Mouse (Mus musculus) embryonic facial prominence, embryonic 13.5 days (tissue): Measurements from ENCODE around the gene Slc25a11. TPM values are rescaled to one million over a fixed set of nuclear protein-coding genes. Genes with fewer than 3 reads are reported as not detected.
A peak's percentile ranks its signal among the peaks of the same experiment; 100 is the strongest.

ENCODE experiments used
- ATAC-seq: fragments of 200-750 bp; cut with Nextera tagmentation; 2 replicates; pipeline ENCODE4 v1.8.0; 2017; ENCODE audit warnings: low read depth; ENCODE audit not compliant: insufficient number of reproducible peaks, insufficient read depth, low FRiP score, low TSS enrichment
- H3K27ac ChIP-seq: fragments of 300-500 bp; sonication (generic); 2 replicates; pipeline ENCODE4 v1.5.1; 2015; ENCODE audit warnings: moderate library complexity, mild to moderate bottlenecking, inconsistent platforms
- H3K27me3 ChIP-seq: fragments of 300-500 bp; sonication (generic); 2 replicates; pipeline ENCODE4 v1.6.1; 2015; ENCODE audit warnings: mild to moderate bottlenecking, inconsistent platforms
- H3K36me3 ChIP-seq: fragments of 300-500 bp; sonication (generic); 2 replicates; pipeline ENCODE4 v1.6.1; 2015; ENCODE audit warnings: mild to moderate bottlenecking, inconsistent platforms
- H3K4me1 ChIP-seq: fragments of 300-500 bp; sonication (generic); 2 replicates; pipeline ENCODE4 v1.6.1; 2015; ENCODE audit warnings: inconsistent platforms
- H3K4me2 ChIP-seq: fragments of 300-500 bp; sonication (generic); 2 replicates; pipeline ENCODE4 v1.6.1; 2015; ENCODE audit warnings: moderate library complexity, mild to moderate bottlenecking, inconsistent platforms
- H3K4me3 ChIP-seq: fragments of 300-500 bp; sonication (generic); 2 replicates; pipeline ENCODE4 v1.5.1; 2015; ENCODE audit warnings: mild to moderate bottlenecking, inconsistent platforms
- H3K9ac ChIP-seq: fragments of 300-500 bp; sonication (generic); 2 replicates; pipeline ENCODE4 v1.6.1; 2015; ENCODE audit warnings: mild to moderate bottlenecking, inconsistent platforms
- H3K9me3 ChIP-seq: fragments of 300-500 bp; sonication (generic); 2 replicates; pipeline ENCODE4 v1.6.1; 2016; ENCODE audit warnings: inconsistent platforms
- WGBS: fragments of 180-500 bp; shearing (Covaris S2); methylation state at CpG from one replicate; pipeline ENCODE4 v1.1.7; 2015; ENCODE audit warnings: mixed read lengths; 5-methylcytosine and 5-hydroxymethylcytosine counted together
- polyA plus RNA-seq: library from polyadenylated mRNA; unstranded; fragments of >200 nt; fragmentation: Nextera tagmentation; extraction: Ambion mirVana; gene quantifications from 2 replicates; pipeline ENCODE4 v1.2.1, GENCODE M21; 2015

The Slc25a11 gene
- polyA plus RNA-seq, 1 experiment from 2014 or later: 170 TPM

DNA sequence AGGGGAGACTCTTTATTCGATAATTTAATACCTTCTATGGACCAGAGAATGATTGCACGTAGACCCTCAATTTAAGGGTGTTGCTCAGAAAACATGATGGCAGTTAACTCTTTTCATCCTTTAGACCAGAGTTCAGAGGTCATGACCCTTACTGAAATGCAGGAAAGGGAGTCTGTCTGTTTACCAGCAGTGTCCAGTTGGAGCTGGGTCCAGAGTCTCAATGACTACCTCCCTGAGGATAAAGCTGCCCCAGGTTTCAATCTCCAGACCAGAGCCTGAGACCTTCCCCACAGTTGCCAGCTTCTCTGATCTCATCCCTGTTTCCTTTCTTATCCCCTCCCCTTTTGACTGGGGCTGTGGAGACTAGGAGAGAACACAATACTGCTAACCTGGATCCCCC is 31.3 kb upstream of the Slc25a11 start:
- no peak for ATAC-seq
- no peaks in the 10 kb centered on the region for H3K27me3 ChIP-seq
- WGBS: 47% methylated on average over 2 of the region's 2 CpGs

DNA sequence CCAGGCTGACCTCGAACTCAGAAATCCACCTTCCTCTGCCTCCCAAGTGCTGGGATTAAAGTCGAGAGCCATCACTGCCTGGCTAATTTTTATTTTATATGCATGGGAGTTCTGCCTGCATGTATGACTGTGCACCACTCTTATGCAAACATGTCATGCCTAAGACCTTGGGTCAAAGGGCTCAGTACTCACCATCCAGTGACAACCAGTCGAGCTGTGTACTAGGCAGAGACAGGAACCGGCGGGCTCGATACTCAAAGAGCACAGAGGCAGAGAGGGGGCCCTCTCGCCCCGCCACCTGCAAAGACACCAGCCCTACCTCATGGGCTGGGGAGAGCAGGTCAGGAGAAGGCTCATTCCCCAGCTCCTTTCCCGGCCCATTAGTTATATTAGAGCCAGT is 30.8 kb upstream of the Slc25a11 start:
- WGBS: 75% methylated on average over 9 of the region's 9 CpGs
- H3K9me3 ChIP-seq: no peaks in the 10 kb centered on the region
- H3K27me3 ChIP-seq: no peaks in the 10 kb centered on the region
- peaks cover 71% of the 10 kb centered on the region for H3K36me3 ChIP-seq
- H3K9ac ChIP-seq: no peak overlapping the region
- no peak for ATAC-seq
- H3K27ac ChIP-seq: no peak overlapping the region
- H3K4me1 ChIP-seq: peaks cover 6% of the 10 kb centered on the region
- H3K4me3 ChIP-seq: no peak overlapping the region
- H3K4me2 ChIP-seq: no peak overlapping the region

More for the DNA sequence above, 31.3 kb upstream of the Slc25a11 start:
- Histone ChIP-seq H3K4me2 (no peak overlapping the region), H3K27ac (no peak overlapping the region), H3K4me1 (peaks cover 6% of the 10 kb centered on the region), H3K9me3 (no peaks in the 10 kb centered on the region), H3K9ac (no peak overlapping the region), H3K36me3 (peaks cover 74% of the 10 kb centered on the region), H3K4me3 (no peak overlapping the region)

DNA sequence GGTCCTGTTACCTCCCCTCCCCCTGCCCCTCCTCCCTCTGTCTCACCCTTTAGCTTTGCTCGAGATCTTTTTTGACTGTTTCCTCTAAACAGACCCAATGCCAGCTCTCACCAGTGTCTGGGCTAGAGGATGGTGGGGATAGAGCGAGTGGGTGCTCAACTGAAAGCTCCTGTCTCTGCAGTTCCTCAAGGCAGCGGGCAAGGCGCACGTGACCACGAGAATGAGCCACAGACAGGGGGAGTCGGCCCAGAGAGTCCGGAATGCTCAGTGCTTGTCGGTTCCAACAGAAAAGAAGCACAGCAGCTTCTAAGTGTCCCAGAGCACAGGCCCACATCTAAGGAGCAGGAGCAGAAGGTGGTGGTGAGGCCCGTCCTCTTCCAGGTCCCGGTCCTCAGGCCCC is 27.2 kb upstream of the Slc25a11 start:
- Histone ChIP-seq H3K4me1 (peaks cover 18% of the 10 kb centered on the region), H3K9ac (no peak overlapping the region), H3K9me3 (no peaks in the 10 kb centered on the region), H3K27me3 (no peaks in the 10 kb centered on the region), H3K36me3 (peaks cover 62% of the 10 kb centered on the region), H3K4me3 (no peak overlapping the region), H3K4me2 (no peak overlapping the region), H3K27ac (no peak overlapping the region)
- ATAC-seq: no peak
- 66% methylated on average over 11 of the region's 11 CpGs for WGBS

DNA sequence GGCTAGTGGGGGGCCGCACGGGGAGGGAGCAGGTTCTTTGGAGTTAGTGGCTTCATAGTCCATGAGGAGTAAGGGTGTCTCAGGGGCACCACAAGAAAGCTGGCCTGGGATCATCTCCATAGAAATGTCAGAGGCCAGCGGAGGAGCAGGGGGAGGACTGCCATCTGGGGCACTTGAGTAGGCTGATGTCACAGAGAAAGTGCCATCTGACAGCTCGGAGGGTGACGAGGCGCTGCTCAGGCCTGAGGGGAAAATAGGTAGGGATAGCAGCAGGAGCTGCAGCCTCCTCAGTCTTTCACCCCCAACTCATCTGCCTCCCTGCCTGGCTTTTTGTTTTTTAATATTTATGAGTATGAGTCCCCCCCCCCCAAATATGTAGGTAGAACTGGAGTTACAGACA is 26.7 kb upstream of the Slc25a11 start:
- Histone ChIP-seq H3K9ac (no peak overlapping the region), H3K4me2 (no peak overlapping the region), H3K36me3 (peaks cover 58% of the 10 kb centered on the region), H3K27ac (no peak overlapping the region), H3K4me3 (no peak overlapping the region), H3K4me1 (peaks cover 18% of the 10 kb centered on the region), H3K9me3 (no peaks in the 10 kb centered on the region), H3K27me3 (no peaks in the 10 kb centered on the region)
- no peak for ATAC-seq
- WGBS: 74% methylated on average over 6 of the region's 6 CpGs

DNA sequence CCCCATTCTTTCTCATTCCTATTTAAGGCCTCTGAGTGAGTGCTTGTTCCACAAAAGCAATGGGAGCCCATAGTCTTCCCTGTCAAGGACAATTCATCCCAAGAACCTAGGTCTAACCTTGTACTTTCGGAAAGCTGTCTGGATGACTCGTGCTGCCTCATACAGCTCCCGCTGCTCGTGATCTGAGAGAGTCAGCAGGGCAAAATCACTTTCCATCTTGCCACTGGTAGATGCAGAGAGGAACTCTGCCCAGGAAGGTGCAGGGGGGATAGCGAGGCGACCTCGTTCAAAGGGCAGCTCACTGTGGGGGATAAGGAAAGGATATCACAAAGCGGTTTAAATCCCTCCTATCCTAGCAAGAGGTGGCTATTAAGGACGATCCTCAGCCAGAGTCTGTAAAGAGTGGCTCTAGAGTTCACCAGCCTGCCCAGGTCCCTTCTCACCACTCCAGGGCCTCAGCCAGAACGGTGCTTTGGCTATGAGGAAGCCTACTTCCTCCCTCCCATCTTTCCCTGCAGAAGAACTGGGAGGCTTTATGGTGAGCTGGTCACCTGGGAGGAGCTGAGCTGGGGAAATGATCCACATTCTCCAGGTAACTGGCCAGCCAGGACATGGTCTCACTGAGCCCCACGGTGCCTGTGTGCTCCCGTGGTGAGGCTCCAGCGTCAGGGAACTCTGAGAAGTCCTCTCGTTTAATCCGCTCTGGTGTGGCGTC is 24.2 kb upstream of the Slc25a11 start:
- 0 out of 2 replicates have a peak overlapping the region, but pooled peaks have one; percentile 98 for H3K27ac ChIP-seq
- H3K36me3 ChIP-seq: peaks cover 45% of the 10 kb centered on the region
- H3K9ac ChIP-seq: peak overlapping the region; percentile 82
- peaks cover 31% of the 10 kb centered on the region for H3K4me1 ChIP-seq
- no peak for ATAC-seq
- H3K4me2 ChIP-seq: peak overlapping the region; percentile 82; the same call in 1 of the 2 replicates
- WGBS: 87% methylated on average over 16 of the region's 16 CpGs
- no peaks in the 10 kb centered on the region for H3K27me3 ChIP-seq
- 0 out of 2 replicates have a peak overlapping the region, but pooled peaks have one; percentile 69 for H3K4me3 ChIP-seq
- no peaks in the 10 kb centered on the region for H3K9me3 ChIP-seq

DNA sequence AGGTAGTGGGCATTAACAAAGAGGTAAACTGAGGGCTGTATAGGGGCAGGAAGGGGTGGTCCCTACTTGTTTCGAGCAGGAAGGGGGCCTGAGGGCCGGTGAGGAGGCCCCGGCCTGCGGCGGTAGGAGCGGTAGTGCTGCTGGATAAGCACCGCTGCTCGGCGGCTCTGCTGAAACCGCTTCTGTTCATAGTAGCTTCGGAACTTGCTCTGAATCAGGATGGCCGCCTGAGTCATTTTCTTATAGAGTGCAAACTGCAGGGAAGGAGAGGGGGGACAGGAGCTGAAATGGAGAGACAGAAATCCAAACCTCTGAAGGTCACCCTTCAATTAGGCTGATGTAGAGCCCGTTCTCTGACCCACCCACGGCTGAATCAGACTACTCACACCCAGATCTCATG is 23.2 kb upstream of the Slc25a11 start:
- peak overlapping the region; percentile 82 for H3K4me2 ChIP-seq
- H3K9ac ChIP-seq: peak overlapping the region; percentile 82
- peak overlapping the region; percentile 98 for H3K27ac ChIP-seq
- no peak for ATAC-seq
- WGBS: 40% methylated on average over 14 of the region's 14 CpGs
- H3K36me3 ChIP-seq: peaks cover 45% of the 10 kb centered on the region
- peak overlapping the region; percentile 69 for H3K4me3 ChIP-seq
- H3K4me1 ChIP-seq: peaks cover 31% of the 10 kb centered on the region
- no peaks in the 10 kb centered on the region for H3K27me3 ChIP-seq
- H3K9me3 ChIP-seq: no peaks in the 10 kb centered on the region

DNA sequence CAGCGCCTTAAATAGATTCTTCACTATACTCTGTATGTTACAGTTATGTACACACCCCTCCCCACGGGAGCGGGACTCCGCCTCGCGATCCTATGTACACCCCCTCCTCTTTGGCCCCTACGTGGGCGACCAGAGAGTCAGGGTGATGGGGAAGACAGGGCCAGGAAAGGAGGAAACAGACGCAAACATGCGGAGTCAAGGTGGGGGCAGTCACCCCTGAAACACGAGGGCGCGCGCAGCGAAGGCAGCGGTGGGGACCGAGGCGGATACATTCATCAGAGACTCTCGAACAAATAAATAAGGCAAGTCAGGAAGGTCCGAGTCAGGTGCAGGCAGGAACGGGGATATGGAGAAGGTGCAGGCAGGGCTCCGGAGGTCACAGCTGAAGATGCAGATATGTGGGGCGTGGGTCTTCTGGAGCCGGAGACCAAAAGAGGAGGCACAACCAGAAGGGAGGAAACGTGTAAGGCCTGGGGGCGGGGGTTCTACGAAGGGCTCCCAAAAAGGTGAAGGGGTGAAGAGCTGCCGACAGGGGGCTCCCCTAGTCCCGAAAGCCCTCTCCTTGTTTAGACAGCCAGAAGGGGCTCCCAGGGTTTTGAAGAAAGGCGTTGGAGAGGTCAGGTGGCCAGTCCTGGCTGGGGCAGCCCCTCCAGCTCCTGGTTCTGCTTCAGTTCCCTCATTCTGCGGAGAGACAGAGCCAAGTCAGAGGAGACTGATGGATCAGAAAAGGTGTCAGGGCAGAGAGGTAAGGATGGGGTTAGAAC is 22.5 kb upstream of the Slc25a11 start:
- peak overlapping the region; percentile 98 for H3K27ac ChIP-seq
- under 1% methylated on average over 31 of the region's 31 CpGs for WGBS
- ATAC-seq: no peak
- H3K4me2 ChIP-seq: peak overlapping the region; percentile 82
- H3K4me3 ChIP-seq: peak overlapping the region; percentile 69
- peaks cover 31% of the 10 kb centered on the region for H3K4me1 ChIP-seq
- no peaks in the 10 kb centered on the region for H3K27me3 ChIP-seq
- H3K9ac ChIP-seq: peak overlapping the region; percentile 82
- H3K9me3 ChIP-seq: no peaks in the 10 kb centered on the region
- peaks cover 46% of the 10 kb centered on the region for H3K36me3 ChIP-seq

DNA sequence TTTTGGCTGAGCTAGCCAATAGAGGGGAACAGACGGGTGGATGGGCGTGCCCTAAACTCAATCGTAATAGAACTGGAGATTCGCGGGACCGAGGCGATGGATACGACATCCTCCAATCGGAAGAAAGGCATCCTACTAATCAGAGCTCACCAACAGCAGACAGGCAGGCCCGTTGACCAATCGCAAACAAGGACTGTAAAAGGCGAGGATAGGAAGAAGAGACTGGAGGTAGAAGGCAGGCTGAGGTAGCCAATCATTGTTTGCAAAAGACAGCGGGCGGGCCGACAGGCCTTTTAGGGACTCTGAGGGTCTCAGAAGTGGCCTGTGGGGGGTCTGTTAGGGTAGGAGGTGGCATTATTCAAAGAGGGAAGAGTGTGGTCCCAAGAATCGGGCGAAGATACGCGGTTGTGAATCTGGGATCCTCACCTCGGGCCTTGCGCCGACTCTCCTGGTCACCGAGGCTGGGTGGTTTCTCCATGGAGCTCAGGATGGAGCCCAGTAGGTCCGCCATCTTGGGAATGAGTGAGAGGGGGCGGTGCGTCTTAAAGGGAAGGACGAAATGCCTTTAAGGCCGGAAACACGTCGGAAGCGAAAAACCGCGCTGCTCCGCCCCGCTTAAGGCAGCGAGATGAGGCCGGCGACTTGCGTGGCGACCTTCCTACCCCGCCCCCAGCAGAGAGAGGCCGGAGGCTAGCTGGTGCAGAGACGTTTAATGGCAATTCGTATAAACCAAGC is 21.7 kb upstream of the Slc25a11 start, which contains the start of gene Spag7:
Gene Spag7 (minus strand): TSS at position 646 of the 735 bp plus-strand sequence.
- peaks cover 46% of the 10 kb centered on the region for H3K36me3 ChIP-seq
- peak within 1 kb of the TSS; percentile 82 for H3K9ac ChIP-seq
- peak within 1 kb of the TSS; percentile 98 for H3K27ac ChIP-seq
- under 1% methylated on average over 44 of the region's 44 CpGs for WGBS
- ATAC-seq: peak; percentile 95
- H3K4me2 ChIP-seq: peak within 1 kb of the TSS; percentile 82
- H3K4me1 ChIP-seq: peaks cover 31% of the 10 kb centered on the region
- no peaks in the 10 kb centered on the region for H3K27me3 ChIP-seq
- peak within 1 kb of the TSS; percentile 69 for H3K4me3 ChIP-seq
- H3K9me3 ChIP-seq: no peaks in the 10 kb centered on the region

DNA sequence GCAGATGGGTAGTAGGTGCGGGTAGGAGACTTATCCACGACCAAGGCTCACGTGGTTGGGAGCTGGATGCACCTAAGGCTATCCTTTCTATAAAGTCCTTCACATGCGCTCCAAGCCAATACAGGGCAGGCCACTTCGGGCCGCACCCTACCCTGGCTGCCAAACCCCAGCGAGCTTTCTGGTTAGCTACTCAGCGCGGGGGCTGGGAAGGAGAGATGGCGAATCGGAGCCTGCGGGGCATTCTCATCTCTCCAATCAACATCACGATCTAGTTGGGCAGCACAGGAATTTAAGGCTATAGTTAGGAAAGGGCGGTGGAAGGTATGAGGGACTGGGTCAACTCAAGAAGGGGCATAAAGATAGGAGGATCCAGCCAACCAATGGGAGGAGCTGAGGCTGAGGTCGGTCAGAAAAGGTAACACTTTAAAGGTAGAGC is 21.1 kb upstream of the Slc25a11 start:
- Histone ChIP-seq H3K4me2 (peak overlapping the region; percentile 82), H3K9ac (peak overlapping the region; percentile 63), H3K27me3 (no peaks in the 10 kb centered on the region), H3K27ac (peak overlapping the region; percentile 98), H3K4me3 (peak overlapping the region; percentile 69), H3K9me3 (no peaks in the 10 kb centered on the region), H3K4me1 (peaks cover 31% of the 10 kb centered on the region), H3K36me3 (peaks cover 47% of the 10 kb centered on the region)
- WGBS: under 1% methylated on average over 15 of the region's 15 CpGs
- ATAC-seq: peak; percentile 40; the same call in 1 of the 2 replicates

DNA sequence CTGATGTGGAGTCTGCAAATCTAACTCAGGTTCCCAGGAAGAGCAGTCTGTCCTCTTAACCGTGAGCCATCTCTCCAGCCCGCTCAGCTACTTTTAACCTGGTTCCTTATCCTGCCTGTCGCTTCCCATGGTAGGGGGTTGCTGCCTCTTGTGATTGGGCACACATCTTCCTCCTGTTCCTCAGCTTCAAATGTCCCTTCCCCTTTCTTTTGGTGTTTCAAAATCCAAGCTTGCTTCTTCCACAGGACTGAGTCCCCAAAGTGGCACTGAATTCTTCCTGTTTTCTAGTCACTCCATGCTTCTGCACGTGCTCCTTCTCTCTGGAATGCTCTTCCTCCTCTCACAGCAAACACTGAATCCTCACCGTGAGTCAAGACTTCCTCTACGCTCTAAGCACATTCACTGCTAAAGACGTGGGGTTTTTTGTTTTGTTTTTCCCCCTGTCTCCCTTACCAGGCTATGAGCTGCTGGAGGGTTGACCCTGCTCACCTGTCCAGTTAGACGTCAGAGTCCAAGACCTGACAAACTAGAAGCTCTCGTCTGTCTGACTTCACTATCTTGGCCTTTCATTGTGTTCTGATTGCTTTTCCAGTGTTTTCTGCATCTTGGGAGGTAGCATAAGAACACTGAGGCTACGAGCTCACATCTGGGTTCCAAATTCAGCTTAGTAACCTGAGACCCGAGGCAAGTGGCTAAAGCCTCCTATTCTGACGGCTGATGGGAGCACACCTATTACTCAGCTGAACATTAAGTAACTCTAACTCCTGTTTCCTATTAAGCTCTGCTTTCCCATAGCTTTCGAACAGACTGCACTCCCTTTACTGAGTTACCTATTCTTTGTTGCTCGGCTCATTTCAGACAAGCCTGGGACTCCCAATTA is 20.2 kb upstream of the Slc25a11 start:
- Histone ChIP-seq H3K27ac (peak overlapping the region; percentile 98), H3K4me2 (peak overlapping the region; percentile 82), H3K27me3 (no peaks in the 10 kb centered on the region), H3K9me3 (no peaks in the 10 kb centered on the region), H3K9ac (peak overlapping the region; percentile 63), H3K4me3 (peak overlapping the region; percentile 69), H3K36me3 (peaks cover 51% of the 10 kb centered on the region), H3K4me1 (peaks cover 31% of the 10 kb centered on the region)
- no peak for ATAC-seq
- 45% methylated on average over 14 of the region's 14 CpGs for WGBS
